Mouse (Mus musculus): ENCODE data around the gene Atcay. TPM values are rescaled to one million over a fixed set of nuclear protein-coding genes. Genes with fewer than 3 reads are reported as not detected.

Atcay gene
- polyA plus RNA-seq, 1 experiment from 2014 or later: 37.2 TPM

DNA sequence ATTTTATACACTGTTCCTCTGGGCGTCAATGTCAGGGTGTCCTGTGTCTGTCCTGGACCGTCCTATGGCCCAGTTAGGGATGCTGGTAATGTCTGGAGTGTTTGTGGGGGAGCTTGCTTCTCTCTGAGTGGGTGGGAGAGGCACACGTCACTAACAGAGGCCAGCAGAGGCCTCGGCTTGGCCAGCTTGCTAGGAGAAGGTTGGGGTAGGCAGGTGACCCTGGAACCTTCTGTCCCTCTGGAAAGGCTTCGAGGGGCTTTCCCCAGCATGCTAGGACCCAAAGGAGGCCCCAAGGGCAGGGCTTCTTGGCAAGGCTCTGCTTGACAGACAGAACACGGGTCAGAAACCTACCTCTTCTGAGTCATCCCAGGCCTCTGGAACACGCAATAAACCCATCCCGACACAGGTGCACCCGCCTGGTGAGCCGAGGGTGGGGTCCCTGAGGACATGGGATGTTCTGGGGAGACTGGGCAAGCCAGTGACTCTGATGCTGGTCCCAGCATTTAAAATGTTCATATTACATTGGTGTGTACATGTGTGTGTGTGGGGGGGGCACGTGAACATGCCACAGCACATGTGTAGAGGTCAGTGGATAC is 34.1 kb downstream of the Atcay start:
- Histone ChIP-seq H3K27ac (replicated peaks) (no peak overlapping the region), H3K36me3 (no peaks in the 10 kb centered on the region), H3K4me2 (replicated peaks) (no peak overlapping the region), H3K9me3 (no peaks in the 10 kb centered on the region), H3K4me1 (peaks cover 26% of the 10 kb centered on the region), H3K9ac (replicated peaks) (no peak overlapping the region; the same call in 1 of the 2 replicates), H3K27me3 (peaks cover 63% of the 10 kb centered on the region), H3K4me3 (no peak overlapping the region)
- no peak for ATAC-seq (ENCODE audit: low FRiP score, low read depth)
- 71% methylated on average over 11 of the region's 11 CpGs for WGBS

DNA sequence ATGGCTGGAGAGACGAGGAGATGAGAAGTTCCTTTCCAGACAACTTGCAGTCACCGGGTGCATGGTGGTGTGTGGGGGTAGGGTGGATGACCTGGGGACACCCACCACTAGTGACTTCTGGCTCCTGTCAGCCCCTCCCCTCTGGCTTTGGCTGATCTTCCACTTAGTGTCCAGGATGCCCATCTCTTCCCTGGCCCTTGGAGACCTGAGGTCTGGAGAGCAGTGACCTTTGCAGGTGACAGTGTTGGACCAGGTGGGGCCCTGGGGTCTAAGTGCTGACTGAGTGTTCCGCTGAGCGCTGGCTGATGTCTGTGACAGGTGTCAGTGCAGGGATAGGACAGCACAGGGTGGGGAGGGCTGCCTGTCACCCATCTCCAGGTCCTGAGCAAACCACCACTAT is 35.3 kb downstream of the Atcay start:
- Histone ChIP-seq H3K27me3 (peaks cover 57% of the 10 kb centered on the region), H3K4me2 (replicated peaks) (no peak overlapping the region), H3K27ac (replicated peaks) (no peak overlapping the region), H3K4me1 (peaks cover 26% of the 10 kb centered on the region), H3K4me3 (no peak overlapping the region), H3K9ac (replicated peaks) (no peak overlapping the region), H3K36me3 (peaks cover 11% of the 10 kb centered on the region), H3K9me3 (no peaks in the 10 kb centered on the region)
- WGBS: 71% methylated on average over 4 of the region's 4 CpGs
- ATAC-seq (ENCODE audit: low FRiP score, low read depth): no peak

DNA sequence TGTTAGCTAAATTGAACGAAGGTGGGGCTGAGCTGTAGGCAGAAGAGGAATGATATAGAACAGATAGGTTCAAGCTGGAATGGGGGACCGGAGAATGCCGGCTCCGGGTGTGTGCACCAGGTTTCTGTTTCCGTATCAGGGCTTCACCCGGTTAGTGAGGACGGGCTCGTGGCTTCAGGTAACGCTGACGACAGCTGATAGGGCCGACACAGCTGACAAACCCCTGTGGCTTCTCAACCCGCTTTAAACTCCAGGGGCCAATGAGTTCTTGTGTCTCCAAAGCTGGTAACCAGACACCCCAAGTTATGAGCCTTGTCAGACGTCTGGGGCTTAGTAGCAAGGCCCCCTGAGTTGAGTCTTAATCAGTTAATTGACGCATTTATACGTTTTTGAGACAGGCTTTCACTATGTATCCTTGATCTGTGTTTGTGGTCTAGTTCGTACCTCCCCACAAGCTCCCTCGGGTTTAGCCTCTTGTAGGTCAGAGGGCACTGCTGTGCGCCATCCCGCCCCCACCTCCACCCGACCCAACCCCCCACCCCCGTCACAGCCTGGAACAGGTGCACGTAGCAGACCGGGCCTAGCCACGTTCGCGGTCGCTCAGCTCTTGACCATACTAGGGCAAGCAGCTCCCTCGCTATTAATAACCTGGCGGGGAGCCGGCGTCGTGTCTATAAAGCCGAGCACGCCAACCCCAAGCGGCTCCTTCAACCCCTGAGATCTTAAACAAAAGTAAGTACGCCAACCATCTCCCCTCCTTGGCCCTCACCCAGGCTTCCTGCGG is 36.5 kb downstream of the Atcay start:
- Histone ChIP-seq H3K4me3 (no peak overlapping the region), H3K9me3 (no peaks in the 10 kb centered on the region), H3K36me3 (peaks cover 18% of the 10 kb centered on the region), H3K27ac (replicated peaks) (no peak overlapping the region), H3K4me1 (peaks cover 26% of the 10 kb centered on the region), H3K9ac (replicated peaks) (peak overlapping the region; percentile 15; the same call in 1 of the 2 replicates), H3K4me2 (replicated peaks) (peak overlapping the region; percentile 13; the same call in 1 of the 2 replicates), H3K27me3 (peaks cover 48% of the 10 kb centered on the region)
- ATAC-seq (ENCODE audit: low FRiP score, low read depth): no peak
- 16% methylated on average over 37 of the region's 37 CpGs for WGBS

DNA sequence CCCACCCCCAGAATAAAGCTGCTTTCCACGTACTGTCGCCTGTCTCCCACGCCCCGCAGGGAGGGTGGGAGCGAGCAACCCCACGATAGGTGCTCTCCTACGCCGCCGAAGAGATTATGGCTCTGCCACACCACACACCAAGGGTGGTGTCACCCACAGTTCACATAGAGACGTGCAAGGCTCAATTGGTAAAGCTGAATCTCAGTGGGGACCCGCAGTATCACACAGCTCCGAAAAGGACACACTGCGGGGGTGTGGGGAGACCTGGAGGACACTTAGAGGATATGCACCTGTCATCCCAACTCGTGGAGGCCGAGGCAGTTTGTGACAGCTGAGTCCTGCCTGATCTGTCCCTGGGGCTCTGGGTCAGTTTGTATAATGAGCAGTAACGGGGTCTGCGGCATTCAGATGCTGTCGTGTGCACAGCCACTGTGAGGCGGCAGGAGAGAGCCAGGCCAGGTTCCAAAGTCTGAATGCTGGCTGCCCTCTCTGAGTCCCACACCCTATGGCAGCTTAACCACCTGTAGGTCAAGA is 37.6 kb downstream of the Atcay start:
- Histone ChIP-seq H3K9ac (replicated peaks) (peak overlapping the region; percentile 74), H3K4me2 (replicated peaks) (peak overlapping the region; percentile 96), H3K36me3 (peaks cover 24% of the 10 kb centered on the region), H3K27ac (replicated peaks) (peak overlapping the region; percentile 92), H3K4me1 (peaks cover 26% of the 10 kb centered on the region), H3K27me3 (peaks cover 41% of the 10 kb centered on the region), H3K4me3 (peak overlapping the region; percentile 71), H3K9me3 (no peaks in the 10 kb centered on the region)
- WGBS: 4% methylated on average over 19 of the region's 19 CpGs
- ATAC-seq (ENCODE audit: low FRiP score, low read depth): peak; percentile 48

DNA sequence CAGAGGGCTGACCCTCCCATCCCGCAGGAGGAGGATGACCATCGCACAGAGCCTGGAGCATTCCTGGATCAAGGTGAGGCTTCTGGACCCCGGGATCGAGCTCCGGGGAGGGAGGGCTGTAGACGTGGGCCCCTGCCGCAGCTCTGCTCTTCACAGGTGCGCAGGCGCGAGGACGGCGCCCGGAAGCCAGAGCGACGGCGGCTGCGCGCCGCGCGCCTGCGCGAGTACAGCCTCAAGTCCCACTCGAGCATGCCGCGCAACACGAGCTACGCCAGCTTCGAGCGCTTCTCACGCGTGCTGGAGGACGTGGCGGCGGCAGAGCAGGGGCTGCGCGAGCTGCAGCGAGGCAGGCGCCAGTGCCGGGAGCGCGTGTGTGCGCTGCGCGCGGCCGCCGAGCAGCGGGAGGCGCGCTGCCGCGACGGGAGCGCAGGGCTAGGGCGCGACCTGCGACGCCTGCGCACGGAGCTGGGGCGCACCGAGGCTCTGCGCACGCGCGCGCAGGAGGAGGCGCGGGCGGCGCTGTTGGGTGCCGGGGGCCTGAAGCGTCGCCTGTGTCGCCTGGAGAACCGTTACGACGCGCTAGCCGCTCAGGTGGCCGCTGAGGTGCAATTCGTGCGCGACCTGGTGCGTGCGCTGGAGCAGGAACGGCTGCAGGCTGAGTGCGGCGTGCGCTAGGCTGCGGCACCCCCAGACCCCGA is 38.2 kb downstream of the Atcay start:
- WGBS: 1% methylated on average over 93 of the region's 93 CpGs
- Histone ChIP-seq H3K36me3 (peaks cover 26% of the 10 kb centered on the region), H3K9me3 (no peaks in the 10 kb centered on the region), H3K27ac (replicated peaks) (peak overlapping the region; percentile 92), H3K9ac (replicated peaks) (peak overlapping the region; percentile 74), H3K4me3 (peak overlapping the region; percentile 71), H3K4me2 (replicated peaks) (peak overlapping the region; percentile 96), H3K4me1 (peaks cover 26% of the 10 kb centered on the region), H3K27me3 (peaks cover 37% of the 10 kb centered on the region)
- ATAC-seq (ENCODE audit: low FRiP score, low read depth): peak; percentile 84

DNA sequence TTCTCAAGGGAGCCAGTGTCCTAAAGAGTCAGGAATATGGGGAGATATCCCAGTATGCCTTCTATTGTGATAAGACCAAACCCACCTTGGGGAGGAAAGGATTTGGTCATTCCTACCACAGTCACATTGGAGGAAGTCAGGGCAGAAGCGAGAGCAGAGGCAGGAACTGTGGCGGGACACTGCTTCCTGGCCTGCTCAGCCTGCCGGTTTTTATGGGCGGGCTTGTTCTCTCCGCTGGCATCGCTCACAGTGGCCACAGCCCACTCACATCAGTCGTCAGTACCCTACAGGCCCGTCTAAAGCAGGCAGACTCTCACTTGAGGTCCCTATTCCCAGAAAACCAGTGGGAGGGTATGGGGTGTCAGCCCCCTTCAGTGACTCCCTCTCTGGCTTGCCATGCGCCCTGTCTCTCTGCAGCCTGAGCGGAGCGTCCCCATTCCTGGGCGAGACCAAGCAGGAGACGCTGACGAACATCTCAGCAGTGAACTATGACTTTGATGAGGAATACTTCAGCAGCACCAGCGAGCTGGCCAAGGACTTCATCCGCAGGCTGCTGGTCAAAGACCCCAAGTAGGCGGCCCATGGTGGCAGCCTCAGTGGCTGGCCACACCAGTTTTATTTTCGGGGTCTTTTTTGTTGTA is 39.2 kb downstream of the Atcay start:
- Histone ChIP-seq H3K27me3 (peaks cover 28% of the 10 kb centered on the region), H3K36me3 (peaks cover 36% of the 10 kb centered on the region), H3K9me3 (no peaks in the 10 kb centered on the region), H3K9ac (replicated peaks) (no peak overlapping the region; the same call in 1 of the 2 replicates), H3K4me3 (no peak overlapping the region), H3K4me1 (peaks cover 26% of the 10 kb centered on the region), H3K4me2 (replicated peaks) (no peak overlapping the region; the same call in 1 of the 2 replicates), H3K27ac (replicated peaks) (no peak overlapping the region)
- WGBS: 93% methylated on average over 18 of the region's 18 CpGs
- no peak for ATAC-seq (ENCODE audit: low FRiP score, low read depth)

DNA sequence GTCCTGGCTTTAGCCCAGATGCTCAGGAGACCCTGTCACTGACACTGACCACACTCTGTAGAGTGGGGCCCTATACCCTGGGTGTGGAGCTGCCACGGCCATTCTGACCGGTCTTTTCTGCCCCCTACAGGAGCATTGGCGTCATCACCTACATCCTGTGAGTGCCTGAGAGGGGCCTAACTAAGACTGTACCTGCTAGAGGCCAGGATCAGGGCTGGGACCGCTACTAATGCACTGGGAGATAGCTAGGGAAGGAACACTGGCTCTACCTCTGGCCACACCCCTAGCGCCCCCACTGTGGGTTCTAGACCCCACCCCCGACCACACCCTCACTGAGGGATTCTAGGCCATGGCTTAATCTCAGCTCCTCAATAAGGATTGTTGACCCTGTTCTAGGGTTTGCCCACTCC is 39.7 kb downstream of the Atcay start:
- no peak overlapping the region for H3K4me3 ChIP-seq
- ATAC-seq (ENCODE audit: low FRiP score, low read depth): no peak
- no peak overlapping the region for H3K9ac ChIP-seq (replicated peaks)
- WGBS: 70% methylated on average over 6 of the region's 6 CpGs
- peaks cover 26% of the 10 kb centered on the region for H3K4me1 ChIP-seq
- no peaks in the 10 kb centered on the region for H3K9me3 ChIP-seq
- peaks cover 22% of the 10 kb centered on the region for H3K27me3 ChIP-seq
- H3K36me3 ChIP-seq: peaks cover 39% of the 10 kb centered on the region
- no peak overlapping the region for H3K27ac ChIP-seq (replicated peaks)
- no peak overlapping the region for H3K4me2 ChIP-seq (replicated peaks)

DNA sequence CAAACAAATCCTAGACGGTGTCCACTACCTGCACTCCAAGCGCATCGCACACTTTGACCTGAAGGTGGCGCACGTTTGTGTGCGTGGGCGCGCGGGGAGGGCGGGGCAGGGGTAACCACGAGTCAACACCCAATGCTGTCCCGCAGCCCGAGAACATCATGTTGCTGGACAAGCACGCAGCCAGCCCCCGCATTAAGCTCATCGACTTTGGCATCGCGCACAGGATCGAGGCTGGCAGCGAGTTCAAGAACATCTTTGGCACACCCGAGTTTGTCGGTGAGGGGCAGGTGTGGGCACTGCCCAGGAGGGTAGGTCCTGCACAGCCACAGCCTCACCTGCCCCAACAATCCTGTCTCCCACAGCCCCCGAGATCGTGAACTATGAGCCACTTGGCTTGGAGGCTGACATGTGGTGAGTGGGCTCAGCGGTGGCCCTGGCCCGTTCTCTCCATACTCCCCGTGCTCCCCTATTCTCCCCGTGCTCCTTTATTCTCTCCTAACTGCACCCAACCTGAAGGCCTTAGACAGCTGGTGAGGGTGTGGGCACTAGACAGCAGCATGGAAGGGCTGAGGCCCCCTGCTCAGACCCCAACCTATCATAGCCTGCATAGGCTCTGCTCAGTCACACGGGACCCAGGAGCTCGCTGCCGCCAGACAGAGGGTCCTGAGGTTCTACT is 40.3 kb downstream of the Atcay start:
- Histone ChIP-seq H3K36me3 (peaks cover 43% of the 10 kb centered on the region), H3K9me3 (no peaks in the 10 kb centered on the region), H3K9ac (replicated peaks) (no peak overlapping the region), H3K4me3 (no peak overlapping the region), H3K4me2 (replicated peaks) (no peak overlapping the region), H3K27ac (replicated peaks) (no peak overlapping the region), H3K27me3 (peaks cover 17% of the 10 kb centered on the region), H3K4me1 (peaks cover 26% of the 10 kb centered on the region)
- ATAC-seq (ENCODE audit: low FRiP score, low read depth): no peak
- WGBS: 71% methylated on average over 31 of the region's 31 CpGs

DNA sequence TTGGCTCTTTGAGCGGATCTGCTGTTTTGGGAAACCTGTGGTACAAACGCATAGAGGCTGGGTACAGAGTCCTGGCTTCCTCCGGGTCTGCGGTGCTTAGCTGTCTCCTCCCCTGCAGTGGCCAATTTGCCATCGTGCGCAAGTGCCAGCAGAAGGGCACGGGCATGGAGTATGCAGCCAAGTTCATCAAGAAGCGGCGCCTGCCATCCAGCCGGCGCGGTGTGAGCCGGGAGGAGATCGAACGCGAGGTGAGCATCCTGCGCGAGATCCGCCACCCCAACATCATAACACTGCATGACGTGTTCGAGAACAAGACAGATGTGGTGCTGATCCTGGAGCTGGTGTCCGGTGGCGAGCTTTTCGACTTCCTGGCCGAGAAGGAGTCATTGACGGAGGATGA is 40.8 kb downstream of the Atcay start:
- no peak overlapping the region for H3K4me3 ChIP-seq
- no peak for ATAC-seq (ENCODE audit: low FRiP score, low read depth)
- no peak overlapping the region for H3K27ac ChIP-seq (replicated peaks)
- H3K4me2 ChIP-seq (replicated peaks): no peak overlapping the region
- H3K9me3 ChIP-seq: no peaks in the 10 kb centered on the region
- peaks cover 48% of the 10 kb centered on the region for H3K36me3 ChIP-seq
- 81% methylated on average over 26 of the region's 26 CpGs for WGBS
- H3K4me1 ChIP-seq: peaks cover 27% of the 10 kb centered on the region
- peaks cover 11% of the 10 kb centered on the region for H3K27me3 ChIP-seq
- no peak overlapping the region for H3K9ac ChIP-seq (replicated peaks)

DNA sequence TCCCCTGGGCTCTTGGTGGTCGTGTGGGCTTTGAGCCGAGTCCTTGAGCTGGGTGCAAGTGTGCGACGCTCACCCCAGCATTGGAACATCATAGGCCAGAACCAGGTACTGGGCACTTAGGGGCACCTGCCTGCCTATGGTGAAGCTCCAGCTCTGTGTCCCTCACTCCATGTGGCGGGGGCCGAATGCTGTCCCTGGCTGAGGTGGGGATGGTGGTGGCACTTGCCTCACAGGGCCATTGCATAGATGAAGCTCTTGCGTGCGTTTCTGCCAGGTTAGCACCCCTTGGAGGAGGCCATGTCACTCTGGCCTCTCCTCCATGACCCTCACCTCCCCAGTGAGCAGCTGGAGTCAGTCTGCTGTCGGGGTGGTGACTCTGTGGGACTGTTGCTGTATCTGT is 43.5 kb downstream of the Atcay start:
- no peak overlapping the region for H3K4me2 ChIP-seq (replicated peaks)
- H3K9ac ChIP-seq (replicated peaks): no peak overlapping the region
- no peak overlapping the region for H3K27ac ChIP-seq (replicated peaks)
- no peaks in the 10 kb centered on the region for H3K27me3 ChIP-seq
- H3K9me3 ChIP-seq: no peaks in the 10 kb centered on the region
- no peak overlapping the region for H3K4me3 ChIP-seq
- peaks cover 60% of the 10 kb centered on the region for H3K36me3 ChIP-seq
- no peak for ATAC-seq (ENCODE audit: low FRiP score, low read depth)
- 92% methylated on average over 9 of the region's 9 CpGs for WGBS
- peaks cover 21% of the 10 kb centered on the region for H3K4me1 ChIP-seq

DNA sequence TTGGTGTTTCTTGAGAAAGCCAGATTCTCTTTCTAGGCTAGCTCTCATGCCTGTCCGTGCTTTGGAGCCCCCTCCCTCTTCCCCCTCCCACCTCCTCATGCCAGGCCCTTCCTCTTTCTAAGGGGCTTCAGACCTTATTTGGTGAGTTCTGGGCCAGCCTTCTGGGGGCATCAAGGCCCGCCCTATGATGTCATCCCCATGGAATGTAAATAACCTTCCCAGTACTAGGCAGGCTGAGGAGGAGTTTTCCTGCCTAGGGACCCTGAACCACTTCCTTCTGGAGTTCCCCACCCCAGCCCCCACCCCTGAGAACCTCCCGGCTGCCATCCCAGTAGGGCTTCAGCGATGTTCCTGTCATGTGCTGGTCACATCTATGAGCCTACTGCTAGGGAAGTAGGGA is 45.9 kb downstream of the Atcay start:
- Histone ChIP-seq H3K4me2 (replicated peaks) (no peak overlapping the region), H3K4me1 (peaks cover 21% of the 10 kb centered on the region), H3K36me3 (peaks cover 68% of the 10 kb centered on the region), H3K27me3 (no peaks in the 10 kb centered on the region), H3K9ac (replicated peaks) (no peak overlapping the region), H3K27ac (replicated peaks) (no peak overlapping the region), H3K4me3 (no peak overlapping the region), H3K9me3 (no peaks in the 10 kb centered on the region)
- no peak for ATAC-seq (ENCODE audit: low FRiP score, low read depth)
- WGBS: 67% methylated on average over 4 of the region's 4 CpGs

Measured in midbrain, embryonic 12.5 days (tissue).